Mouse (Mus musculus) lung, adult 2 months (tissue): ENCODE measurements around the gene Tmem170.

Source experiments
- CTCF ChIP-seq: fragments of 200-500 bp; IDR thresholded peaks from 2 replicates; pipeline ENCODE4 v1.5.1; 2011; ENCODE audit warnings: mild to moderate bottlenecking, low read length, control low read depth; ENCODE audit not compliant: insufficient read depth
- POLR2A ChIP-seq: fragments of 200-500 bp; IDR thresholded peaks from 2 replicates; pipeline ENCODE4 v1.6.1; 2011; ENCODE audit warnings: low read depth, mild to moderate bottlenecking, control low read depth, low read length, borderline replicate concordance; ENCODE audit errors: extremely low read depth

GRCm38 (mm10) chr8:111865857-111866256 is 10.7 kb downstream of the Tmem170 start:
- no peak for TF ChIP-seq CTCF
- TF ChIP-seq POLR2A, result no peak
